Mouse (Mus musculus): ENCODE measurements around the gene Tmem234. TPM values are rescaled to one million over a fixed set of nuclear protein-coding genes. Genes with fewer than 3 reads are reported as not detected.

Tmem234 gene
- polyA plus RNA-seq, 1 experiment from 2014 or later, result 104 TPM

GRCm38 (mm10) chr4:129575171-129575844, 25.2 kb upstream of the Tmem234 start:
- H3K4me3 ChIP-seq (ENCODE audit: low read depth, low read length), result no peak overlapping the region
- peak; percentile 23; the same call in 1 of the 2 replicates for ATAC-seq (ENCODE audit: low read depth)
- 15% methylated on average over 7 of the region's 8 CpGs for WGBS (ENCODE audit: insufficient replicate concordance)
- H3K9ac ChIP-seq (ENCODE audit: low read depth, low read length), result no peak overlapping the region
- no peaks in the 10 kb centered on the region for H3K36me3 ChIP-seq (ENCODE audit: control insufficient read depth, insufficient read depth)
- H3K27me3 ChIP-seq (ENCODE audit: control insufficient read depth, insufficient read depth, low read depth, low read length), result peaks cover 4% of the 10 kb centered on the region; the same call in 1 of the 2 replicates
- H3K27ac ChIP-seq (ENCODE audit: low read length), result no peak overlapping the region
- no peak overlapping the region for H3K4me2 ChIP-seq (ENCODE audit: low read depth, low read length)
- H3K9me3 ChIP-seq (replicated peaks; ENCODE audit: control insufficient read depth, low read length), result no peaks in the 10 kb centered on the region
- peaks cover 3% of the 10 kb centered on the region; the same call in 1 of the 2 replicates for H3K4me1 ChIP-seq (ENCODE audit: control insufficient read depth, low read depth, low read length)

- Histone ChIP-seq H3K27ac (ENCODE audit: low read length) (no peak overlapping the region), H3K9ac (ENCODE audit: low read depth, low read length) (no peak overlapping the region), H3K27me3 (ENCODE audit: control insufficient read depth, insufficient read depth, low read depth, low read length) (peaks cover 4% of the 10 kb centered on the region; the same call in 1 of the 2 replicates), H3K4me1 (ENCODE audit: control insufficient read depth, low read depth, low read length) (peaks cover 3% of the 10 kb centered on the region; the same call in 1 of the 2 replicates), H3K36me3 (ENCODE audit: control insufficient read depth, insufficient read depth) (no peaks in the 10 kb centered on the region), H3K4me2 (ENCODE audit: low read depth, low read length) (no peak overlapping the region), H3K9me3 (replicated peaks; ENCODE audit: control insufficient read depth, low read length) (no peaks in the 10 kb centered on the region), H3K4me3 (ENCODE audit: low read depth, low read length) (no peak overlapping the region)
- WGBS (ENCODE audit: insufficient replicate concordance), result 33% methylated on average over 21 of the region's 21 CpGs
- peak; percentile 35 for ATAC-seq (ENCODE audit: low read depth)
Observed at GRCm38 (mm10) chr4:129576863-129577491, 23.5 kb upstream of the Tmem234 start.

GRCm38 (mm10) chr4:129577688-129578087, 22.8 kb upstream of the Tmem234 start:
- Histone ChIP-seq H3K27ac (ENCODE audit: low read length) (no peak overlapping the region), H3K4me2 (ENCODE audit: low read depth, low read length) (no peak overlapping the region)

GRCm38 (mm10) chr4:129578466-129578865, 22.0 kb upstream of the Tmem234 start, which contains the start of gene Fam167b:
Gene Fam167b, minus strand, starts transcription at chr4:129578549.
- H3K9ac ChIP-seq (ENCODE audit: low read depth, low read length), result no peak within 1 kb of the TSS
- H3K4me3 ChIP-seq (ENCODE audit: low read depth, low read length), result no peak within 1 kb of the TSS
- peak; percentile 27; the same call in 1 of the 2 replicates for ATAC-seq (ENCODE audit: low read depth)
- H3K27ac ChIP-seq (ENCODE audit: low read length), result no peak within 1 kb of the TSS
- H3K4me2 ChIP-seq (ENCODE audit: low read depth, low read length), result no peak within 1 kb of the TSS
- no peaks in the 10 kb centered on the region for H3K36me3 ChIP-seq (ENCODE audit: control insufficient read depth, insufficient read depth)
- 45% methylated on average over 5 of the region's 5 CpGs for WGBS (ENCODE audit: insufficient replicate concordance)
- peaks cover 3% of the 10 kb centered on the region; the same call in 1 of the 2 replicates for H3K4me1 ChIP-seq (ENCODE audit: control insufficient read depth, low read depth, low read length)
- H3K27me3 ChIP-seq (ENCODE audit: control insufficient read depth, insufficient read depth, low read depth, low read length), result peaks cover 4% of the 10 kb centered on the region; the same call in 1 of the 2 replicates
- no peaks in the 10 kb centered on the region for H3K9me3 ChIP-seq (replicated peaks; ENCODE audit: control insufficient read depth, low read length)

More at GRCm38 (mm10) chr4:129577688-129578087, 22.8 kb upstream of the Tmem234 start:
- H3K4me1 ChIP-seq (ENCODE audit: control insufficient read depth, low read depth, low read length), result peaks cover 3% of the 10 kb centered on the region; the same call in 1 of the 2 replicates
- H3K4me3 ChIP-seq (ENCODE audit: low read depth, low read length), result no peak overlapping the region
- no peak overlapping the region for H3K9ac ChIP-seq (ENCODE audit: low read depth, low read length)
- H3K9me3 ChIP-seq (replicated peaks; ENCODE audit: control insufficient read depth, low read length), result no peaks in the 10 kb centered on the region
- peaks cover 4% of the 10 kb centered on the region; the same call in 1 of the 2 replicates for H3K27me3 ChIP-seq (ENCODE audit: control insufficient read depth, insufficient read depth, low read depth, low read length)
- no peaks in the 10 kb centered on the region for H3K36me3 ChIP-seq (ENCODE audit: control insufficient read depth, insufficient read depth)
- ATAC-seq (ENCODE audit: low read depth), result no peak
- WGBS (ENCODE audit: insufficient replicate concordance), result 69% methylated on average over 7 of the region's 7 CpGs

- Histone ChIP-seq H3K27ac (ENCODE audit: low read length) (no peak overlapping the region), H3K4me3 (ENCODE audit: low read depth, low read length) (no peak overlapping the region), H3K9me3 (replicated peaks; ENCODE audit: control insufficient read depth, low read length) (no peaks in the 10 kb centered on the region), H3K27me3 (ENCODE audit: control insufficient read depth, insufficient read depth, low read depth, low read length) (peaks cover 4% of the 10 kb centered on the region; the same call in 1 of the 2 replicates), H3K36me3 (ENCODE audit: control insufficient read depth, insufficient read depth) (no peaks in the 10 kb centered on the region), H3K4me2 (ENCODE audit: low read depth, low read length) (no peak overlapping the region), H3K9ac (ENCODE audit: low read depth, low read length) (no peak overlapping the region), H3K4me1 (ENCODE audit: control insufficient read depth, low read depth, low read length) (peaks cover 11% of the 10 kb centered on the region)
- 49% methylated on average over 7 of the region's 7 CpGs for WGBS (ENCODE audit: insufficient replicate concordance)
- no peak for ATAC-seq (ENCODE audit: low read depth)
Observed at GRCm38 (mm10) chr4:129580347-129580746, 20.1 kb upstream of the Tmem234 start.

- Histone ChIP-seq H3K4me1 (ENCODE audit: control insufficient read depth, low read depth, low read length) (peaks cover 16% of the 10 kb centered on the region), H3K36me3 (ENCODE audit: control insufficient read depth, insufficient read depth) (no peaks in the 10 kb centered on the region), H3K27me3 (ENCODE audit: control insufficient read depth, insufficient read depth, low read depth, low read length) (no peaks in the 10 kb centered on the region), H3K9me3 (replicated peaks; ENCODE audit: control insufficient read depth, low read length) (no peaks in the 10 kb centered on the region), H3K4me3 (ENCODE audit: low read depth, low read length) (no peak overlapping the region), H3K27ac (ENCODE audit: low read length) (no peak overlapping the region), H3K9ac (ENCODE audit: low read depth, low read length) (no peak overlapping the region), H3K4me2 (ENCODE audit: low read depth, low read length) (no peak overlapping the region)
- ATAC-seq (ENCODE audit: low read depth), result no peak
- 65% methylated on average over 1 of the region's 1 CpGs for WGBS (ENCODE audit: insufficient replicate concordance)
Observed at GRCm38 (mm10) chr4:129582251-129582650, 18.2 kb upstream of the Tmem234 start.

- Histone ChIP-seq H3K4me2 (ENCODE audit: low read depth, low read length) (peak overlapping the region; percentile 85), H3K36me3 (ENCODE audit: control insufficient read depth, insufficient read depth) (no peaks in the 10 kb centered on the region), H3K27ac (ENCODE audit: low read length) (peak overlapping the region; percentile 85), H3K9me3 (replicated peaks; ENCODE audit: control insufficient read depth, low read length) (no peaks in the 10 kb centered on the region), H3K27me3 (ENCODE audit: control insufficient read depth, insufficient read depth, low read depth, low read length) (no peaks in the 10 kb centered on the region), H3K9ac (ENCODE audit: low read depth, low read length) (no peak overlapping the region), H3K4me1 (ENCODE audit: control insufficient read depth, low read depth, low read length) (peaks cover 32% of the 10 kb centered on the region), H3K4me3 (ENCODE audit: low read depth, low read length) (peak overlapping the region; percentile 70)
- ATAC-seq (ENCODE audit: low read depth), result no peak
- 65% methylated on average over 1 of the region's 1 CpGs for WGBS (ENCODE audit: insufficient replicate concordance)
Observed at GRCm38 (mm10) chr4:129584370-129584769, 16.1 kb upstream of the Tmem234 start.

GRCm38 (mm10) chr4:129584884-129585608, 15.4 kb upstream of the Tmem234 start:
- Histone ChIP-seq H3K4me2 (ENCODE audit: low read depth, low read length) (peak overlapping the region; percentile 85), H3K27me3 (ENCODE audit: control insufficient read depth, insufficient read depth, low read depth, low read length) (no peaks in the 10 kb centered on the region), H3K36me3 (ENCODE audit: control insufficient read depth, insufficient read depth) (no peaks in the 10 kb centered on the region), H3K9me3 (replicated peaks; ENCODE audit: control insufficient read depth, low read length) (no peaks in the 10 kb centered on the region), H3K27ac (ENCODE audit: low read length) (peak overlapping the region; percentile 85), H3K4me1 (ENCODE audit: control insufficient read depth, low read depth, low read length) (peaks cover 38% of the 10 kb centered on the region), H3K9ac (ENCODE audit: low read depth, low read length) (peak overlapping the region; percentile 70), H3K4me3 (ENCODE audit: low read depth, low read length) (peak overlapping the region; percentile 70)
- peak; percentile 65 for ATAC-seq (ENCODE audit: low read depth)
- WGBS (ENCODE audit: insufficient replicate concordance), result 2% methylated on average over 36 of the region's 36 CpGs

Measured in liver, embryonic 16.5 days (tissue).